Mouse (Mus musculus): Measurements from ENCODE around the gene Plpp7. TPM values are rescaled to one million over a fixed set of nuclear protein-coding genes. Genes with fewer than 3 reads are reported as not detected.

Gene Plpp7
- polyA plus RNA-seq, 1 experiment from 2014 or later: 13.6 TPM

- H3K27me3 ChIP-seq (ENCODE audit: control insufficient read depth, insufficient read depth, low read length): no peaks in the 10 kb centered on the region
- no peaks in the 10 kb centered on the region for H3K9me3 ChIP-seq (ENCODE audit: control insufficient read depth, low read length)
- H3K4me1 ChIP-seq (ENCODE audit: control insufficient read depth in 2 of 2, insufficient read depth in 2 of 2, low read length in 2 of 2): peaks cover 0 to 2% of the 10 kb centered on the region in 2 experiments; a peak in 1 of 4 replicates
- no peak overlapping the region for H3K9ac ChIP-seq (ENCODE audit: low read length)
- H3K36me3 ChIP-seq (ENCODE audit: control insufficient read depth, insufficient read depth, low read length): no peaks in the 10 kb centered on the region
- H3K27ac ChIP-seq (replicated peaks in 1 of 2; ENCODE audit: control insufficient read depth in 1 of 2, insufficient read depth in 1 of 2, low read depth in 2 of 2, low read length in 2 of 2): no peak overlapping the region
- no peak overlapping the region for H3K4me2 ChIP-seq (ENCODE audit: low read length)
- ATAC-seq (ENCODE audit: insufficient number of reproducible peaks, insufficient read depth, low FRiP score, low read depth): no peak
- no peak overlapping the region for H3K4me3 ChIP-seq (ENCODE audit: control insufficient read depth in 1 of 2, insufficient read depth in 1 of 2, low read depth in 1 of 2, low read length in 2 of 2)
- WGBS: 81% methylated on average over 4 of the region's 4 CpGs
These were observed 20.5 kb downstream of the Plpp7 start for GRCm38 (mm10) chr2:32115851-32116268.

GRCm38 (mm10) chr2:32119802-32120750 is 24.7 kb downstream of the Plpp7 start:
- Histone ChIP-seq H3K27me3 (ENCODE audit: control insufficient read depth, insufficient read depth, low read length) (no peaks in the 10 kb centered on the region), H3K4me1 (ENCODE audit: control insufficient read depth in 2 of 2, insufficient read depth in 2 of 2, low read length in 2 of 2) (peaks cover 3 to 7% of the 10 kb centered on the region in 2 experiments; a peak in 2 of 4 replicates), H3K4me3 (ENCODE audit: control insufficient read depth in 1 of 2, insufficient read depth in 1 of 2, low read depth in 1 of 2, low read length in 2 of 2) (no peak overlapping the region), H3K36me3 (ENCODE audit: control insufficient read depth, insufficient read depth, low read length) (no peaks in the 10 kb centered on the region), H3K9me3 (ENCODE audit: control insufficient read depth, low read length) (no peaks in the 10 kb centered on the region), H3K9ac (ENCODE audit: low read length) (no peak overlapping the region), H3K4me2 (ENCODE audit: low read length) (no peak overlapping the region), H3K27ac (replicated peaks in 1 of 2; ENCODE audit: control insufficient read depth in 1 of 2, insufficient read depth in 1 of 2, low read depth in 2 of 2, low read length in 2 of 2) (no peak overlapping the region)
- ATAC-seq (ENCODE audit: insufficient number of reproducible peaks, insufficient read depth, low FRiP score, low read depth): no peak
- WGBS: 90% methylated on average over 20 of the region's 20 CpGs

- no peaks in the 10 kb centered on the region for H3K36me3 ChIP-seq (ENCODE audit: control insufficient read depth, insufficient read depth, low read length)
- no peak overlapping the region; the same call in 1 of the 2 replicates for H3K9ac ChIP-seq (ENCODE audit: low read length)
- no peak for ATAC-seq (ENCODE audit: insufficient number of reproducible peaks, insufficient read depth, low FRiP score, low read depth)
- peaks cover 3 to 7% of the 10 kb centered on the region in 2 experiments; a peak in 2 of 4 replicates for H3K4me1 ChIP-seq (ENCODE audit: control insufficient read depth in 2 of 2, insufficient read depth in 2 of 2, low read length in 2 of 2)
- no peak overlapping the region for H3K4me2 ChIP-seq (ENCODE audit: low read length)
- 64% methylated on average over 5 of the region's 5 CpGs for WGBS
- no peak overlapping the region for H3K27ac ChIP-seq (replicated peaks in 1 of 2; ENCODE audit: control insufficient read depth in 1 of 2, insufficient read depth in 1 of 2, low read depth in 2 of 2, low read length in 2 of 2)
- no peaks in the 10 kb centered on the region for H3K9me3 ChIP-seq (ENCODE audit: control insufficient read depth, low read length)
- H3K4me3 ChIP-seq (ENCODE audit: control insufficient read depth in 1 of 2, insufficient read depth in 1 of 2, low read depth in 1 of 2, low read length in 2 of 2): no peak overlapping the region
- no peaks in the 10 kb centered on the region for H3K27me3 ChIP-seq (ENCODE audit: control insufficient read depth, insufficient read depth, low read length)
These were observed 25.8 kb downstream of the Plpp7 start for GRCm38 (mm10) chr2:32121150-32121549.

GRCm38 (mm10) chr2:32121785-32122184 is 26.5 kb downstream of the Plpp7 start:
- Histone ChIP-seq H3K4me3 (ENCODE audit: control insufficient read depth in 1 of 2, insufficient read depth in 1 of 2, low read depth in 1 of 2, low read length in 2 of 2) (no peak overlapping the region), H3K36me3 (ENCODE audit: control insufficient read depth, insufficient read depth, low read length) (no peaks in the 10 kb centered on the region), H3K4me2 (ENCODE audit: low read length) (no peak overlapping the region), H3K27me3 (ENCODE audit: control insufficient read depth, insufficient read depth, low read length) (no peaks in the 10 kb centered on the region), H3K9me3 (ENCODE audit: control insufficient read depth, low read length) (no peaks in the 10 kb centered on the region), H3K4me1 (ENCODE audit: control insufficient read depth in 2 of 2, insufficient read depth in 2 of 2, low read length in 2 of 2) (peaks cover 3 to 7% of the 10 kb centered on the region in 2 experiments; a peak in 2 of 4 replicates), H3K27ac (replicated peaks in 1 of 2; ENCODE audit: control insufficient read depth in 1 of 2, insufficient read depth in 1 of 2, low read depth in 2 of 2, low read length in 2 of 2) (no peak overlapping the region), H3K9ac (ENCODE audit: low read length) (no peak overlapping the region)
- WGBS: 94% methylated on average over 2 of the region's 2 CpGs
- no peak for ATAC-seq (ENCODE audit: insufficient number of reproducible peaks, insufficient read depth, low FRiP score, low read depth)

GRCm38 (mm10) chr2:32127653-32128535 is 32.6 kb downstream of the Plpp7 start:
- Histone ChIP-seq H3K27ac (replicated peaks in 1 of 2; ENCODE audit: control insufficient read depth in 1 of 2, insufficient read depth in 1 of 2, low read depth in 2 of 2, low read length in 2 of 2) (peak overlapping the region; percentile 77 to 93), H3K4me2 (ENCODE audit: low read length) (peak overlapping the region; percentile 49), H3K4me3 (ENCODE audit: control insufficient read depth in 1 of 2, insufficient read depth in 1 of 2, low read depth in 1 of 2, low read length in 2 of 2) (peak overlapping the region in 1 of 2 experiments; percentile 9; a peak in 1 of 4 replicates), H3K9ac (ENCODE audit: low read length) (peak overlapping the region; percentile 53), H3K36me3 (ENCODE audit: control insufficient read depth, insufficient read depth, low read length) (no peaks in the 10 kb centered on the region), H3K27me3 (ENCODE audit: control insufficient read depth, insufficient read depth, low read length) (no peaks in the 10 kb centered on the region), H3K9me3 (ENCODE audit: control insufficient read depth, low read length) (no peaks in the 10 kb centered on the region), H3K4me1 (ENCODE audit: control insufficient read depth in 2 of 2, insufficient read depth in 2 of 2, low read length in 2 of 2) (peaks cover 35 to 48% of the 10 kb centered on the region in 2 experiments)
- peak; percentile 83 for ATAC-seq (ENCODE audit: insufficient number of reproducible peaks, insufficient read depth, low FRiP score, low read depth)
- 4% methylated on average over 16 of the region's 16 CpGs for WGBS

GRCm38 (mm10) chr2:32128536-32128841 is 33.2 kb downstream of the Plpp7 start:
- no peaks in the 10 kb centered on the region for H3K9me3 ChIP-seq (ENCODE audit: control insufficient read depth, low read length)
- no peaks in the 10 kb centered on the region for H3K36me3 ChIP-seq (ENCODE audit: control insufficient read depth, insufficient read depth, low read length)
- peak overlapping the region; percentile 53 for H3K9ac ChIP-seq (ENCODE audit: low read length)
- H3K27ac ChIP-seq (replicated peaks in 1 of 2; ENCODE audit: control insufficient read depth in 1 of 2, insufficient read depth in 1 of 2, low read depth in 2 of 2, low read length in 2 of 2): peak overlapping the region; percentile 77 to 93
- 68% methylated on average over 5 of the region's 5 CpGs for WGBS
- H3K4me2 ChIP-seq (ENCODE audit: low read length): peak overlapping the region; percentile 49
- no peak overlapping the region for H3K4me3 ChIP-seq (ENCODE audit: control insufficient read depth in 1 of 2, insufficient read depth in 1 of 2, low read depth in 1 of 2, low read length in 2 of 2)
- ATAC-seq (ENCODE audit: insufficient number of reproducible peaks, insufficient read depth, low FRiP score, low read depth): no peak
- H3K27me3 ChIP-seq (ENCODE audit: control insufficient read depth, insufficient read depth, low read length): no peaks in the 10 kb centered on the region
- H3K4me1 ChIP-seq (ENCODE audit: control insufficient read depth in 2 of 2, insufficient read depth in 2 of 2, low read length in 2 of 2): peaks cover 33 to 48% of the 10 kb centered on the region in 2 experiments

GRCm38 (mm10) chr2:32129383-32130074 is 34.2 kb downstream of the Plpp7 start:
- Histone ChIP-seq H3K9ac (ENCODE audit: low read length) (peak overlapping the region; percentile 18), H3K4me1 (ENCODE audit: control insufficient read depth in 2 of 2, insufficient read depth in 2 of 2, low read length in 2 of 2) (peaks cover 33 to 48% of the 10 kb centered on the region in 2 experiments), H3K27ac (replicated peaks in 1 of 2; ENCODE audit: control insufficient read depth in 1 of 2, insufficient read depth in 1 of 2, low read depth in 2 of 2, low read length in 2 of 2) (peak overlapping the region; percentile 93 to 95), H3K27me3 (ENCODE audit: control insufficient read depth, insufficient read depth, low read length) (no peaks in the 10 kb centered on the region), H3K4me2 (ENCODE audit: low read length) (peak overlapping the region; percentile 47), H3K9me3 (ENCODE audit: control insufficient read depth, low read length) (no peaks in the 10 kb centered on the region), H3K4me3 (ENCODE audit: control insufficient read depth in 1 of 2, insufficient read depth in 1 of 2, low read depth in 1 of 2, low read length in 2 of 2) (no peak overlapping the region), H3K36me3 (ENCODE audit: control insufficient read depth, insufficient read depth, low read length) (no peaks in the 10 kb centered on the region)
- peak; percentile 57 for ATAC-seq (ENCODE audit: insufficient number of reproducible peaks, insufficient read depth, low FRiP score, low read depth)
- WGBS: 23% methylated on average over 11 of the region's 11 CpGs
